Mouse (Mus musculus): ENCODE measurements at regions not wholly inside any gene's neighbourhood (a gene's known extent, or its start where the extent isn't known, plus 50 kb on each side); places are given as distances from the start of the nearest gene placed in this dataset.

DNA sequence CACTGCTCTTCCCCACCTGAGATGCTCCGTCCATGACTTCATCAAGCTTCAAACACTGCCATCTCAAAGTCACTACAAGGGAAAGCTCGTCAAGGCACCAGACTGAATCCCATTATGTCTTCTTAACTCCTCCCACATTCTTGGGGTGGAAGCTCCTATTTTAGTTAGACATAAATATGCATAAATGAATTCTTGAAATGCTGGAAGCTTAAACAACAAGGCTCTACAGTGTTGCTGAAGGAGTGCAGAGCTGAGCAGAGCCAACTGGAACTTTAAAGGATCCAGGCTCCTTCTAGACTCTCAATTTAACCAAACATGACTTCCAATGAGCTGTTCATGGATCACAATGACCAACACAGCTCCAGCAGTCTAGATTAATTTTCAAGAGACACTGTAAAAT lies 261.1 kb downstream of the Irs2 start:
- Histone ChIP-seq H3K4me1 (peaks cover 10% of the 10 kb centered on the region; the same call in 1 of the 2 replicates), H3K4me3 (no peak overlapping the region), H3K9ac (no peak overlapping the region), H3K27me3 (peaks cover 3% of the 10 kb centered on the region; the same call in 1 of the 2 replicates), H3K9me3 (0 out of 2 replicates have a peak, but pooled peaks cover 8% of the 10 kb centered on the region), H3K4me2 (replicated peaks) (no peak overlapping the region), H3K27ac (no peak overlapping the region), H3K36me3 (no peaks in the 10 kb centered on the region)
- 82% methylated on average over 2 of the region's 2 CpGs for WGBS
- no peak for ATAC-seq (ENCODE audit: low FRiP score, low read depth)

DNA sequence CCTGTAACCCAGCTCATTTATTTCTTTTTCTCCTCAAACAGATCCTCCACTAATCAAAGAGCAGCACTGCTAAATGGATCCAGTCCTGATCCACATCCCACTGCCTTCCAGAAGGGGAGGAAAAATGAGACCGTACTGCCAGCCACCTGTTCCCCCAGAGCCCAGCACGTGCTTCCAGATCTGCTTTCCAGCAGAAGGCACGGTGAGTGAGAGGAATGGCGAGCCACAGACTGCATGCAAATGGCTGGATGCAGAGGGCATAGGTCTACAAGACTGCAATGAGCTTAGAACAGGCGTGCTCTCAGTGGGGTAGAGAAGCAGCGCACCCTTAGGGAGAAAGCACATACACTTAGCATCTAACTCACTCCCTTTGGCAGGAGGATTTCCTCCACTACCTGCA lies 265.0 kb downstream of the Irs2 start:
- H3K9me3 ChIP-seq = 0 out of 2 replicates have a peak, but pooled peaks cover 7% of the 10 kb centered on the region

DNA sequence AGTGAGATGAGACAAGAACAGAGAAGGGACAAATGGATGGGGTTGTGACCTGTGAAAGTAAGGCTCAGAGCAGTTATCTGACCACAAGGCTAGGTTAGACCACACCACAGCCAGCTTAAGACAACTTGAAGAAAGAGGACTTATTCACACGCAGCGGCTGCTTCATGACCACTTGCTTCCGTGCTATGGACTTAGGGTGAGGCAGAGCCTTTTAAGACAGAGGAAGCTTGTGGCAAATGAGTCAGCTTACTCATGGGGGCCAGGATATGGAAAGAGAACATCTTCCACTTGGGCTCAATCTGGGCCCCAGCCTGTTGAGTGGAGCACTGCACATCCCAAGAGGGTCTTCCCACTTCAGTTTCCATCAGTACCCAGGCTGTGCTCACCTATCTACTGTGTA lies 267.4 kb downstream of the Irs2 start:
- 95% methylated on average over 3 of the region's 3 CpGs for WGBS

More for the DNA sequence above, 265.0 kb downstream of the Irs2 start:
- Histone ChIP-seq H3K4me2 (replicated peaks) (no peak overlapping the region), H3K36me3 (no peaks in the 10 kb centered on the region), H3K4me3 (no peak overlapping the region), H3K9ac (no peak overlapping the region), H3K27me3 (peaks cover 3% of the 10 kb centered on the region; the same call in 1 of the 2 replicates), H3K4me1 (peaks cover 13% of the 10 kb centered on the region; the same call in 1 of the 2 replicates), H3K27ac (no peak overlapping the region)
- ATAC-seq (ENCODE audit: low FRiP score, low read depth) = no peak
- 56% methylated on average over 6 of the region's 6 CpGs for WGBS

DNA sequence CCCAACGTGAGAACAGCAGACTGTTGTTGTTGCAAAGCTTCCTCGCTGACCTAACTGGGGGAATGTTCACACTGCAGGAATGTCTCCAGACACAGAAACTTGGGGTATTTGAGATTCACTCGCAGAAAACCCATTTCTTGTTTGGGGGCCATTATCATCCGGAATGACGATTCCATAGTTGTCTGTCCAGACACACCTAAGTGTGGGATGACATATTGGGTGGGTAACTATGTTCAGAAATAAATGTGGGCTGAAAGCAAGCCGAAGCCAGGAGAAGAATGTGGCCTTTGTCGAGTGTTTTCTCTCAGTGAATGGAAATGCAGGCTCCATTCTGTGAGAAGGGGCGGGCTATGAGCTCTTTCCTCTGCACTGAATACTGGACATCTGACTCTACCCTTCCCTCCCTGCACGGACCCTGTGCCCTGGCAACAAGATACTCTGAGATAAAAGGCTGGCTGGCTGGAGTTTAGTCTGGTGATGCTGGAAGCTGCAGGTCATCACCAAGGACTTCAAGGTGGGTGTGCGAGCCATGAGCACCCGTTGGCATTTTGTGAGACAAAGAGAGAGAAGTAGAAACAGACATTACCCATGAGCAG lies 269.7 kb downstream of the Irs2 start:
- Histone ChIP-seq H3K27ac (no peak overlapping the region), H3K9ac (no peak overlapping the region)
- WGBS = 71% methylated on average over 11 of the region's 11 CpGs

More for the DNA sequence above, 267.4 kb downstream of the Irs2 start:
- ATAC-seq (ENCODE audit: low FRiP score, low read depth) = no peak
- H3K27me3 ChIP-seq = peaks cover 3% of the 10 kb centered on the region; the same call in 1 of the 2 replicates
- peaks cover 13% of the 10 kb centered on the region; the same call in 1 of the 2 replicates for H3K4me1 ChIP-seq
- no peaks in the 10 kb centered on the region for H3K9me3 ChIP-seq
- no peak overlapping the region for H3K27ac ChIP-seq
- H3K4me3 ChIP-seq = no peak overlapping the region
- no peak overlapping the region for H3K9ac ChIP-seq
- H3K36me3 ChIP-seq = no peaks in the 10 kb centered on the region
- no peak overlapping the region for H3K4me2 ChIP-seq (replicated peaks)

DNA sequence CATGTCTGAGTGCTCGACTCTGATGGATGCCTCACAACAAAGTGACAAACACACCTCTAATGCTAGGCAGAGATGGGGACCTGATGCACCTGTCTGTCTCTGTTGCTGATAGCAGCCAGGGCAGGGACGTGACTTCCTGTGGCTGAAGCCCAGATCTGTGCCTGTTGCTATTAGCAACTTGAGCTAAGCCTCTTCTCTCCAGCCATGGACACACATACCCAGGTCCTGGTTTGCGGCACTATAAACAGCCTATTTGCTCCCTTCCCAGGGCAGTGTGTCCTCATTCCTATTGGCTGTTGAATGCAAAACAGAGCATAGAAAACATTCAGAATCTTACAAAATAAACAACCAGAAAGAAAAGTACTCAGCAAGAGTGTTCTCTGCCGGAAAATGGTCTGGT lies 273.5 kb downstream of the Irs2 start:
- Histone ChIP-seq H3K27me3 (no peaks in the 10 kb centered on the region), H3K9ac (no peak overlapping the region), H3K27ac (no peak overlapping the region), H3K4me1 (peaks cover 6% of the 10 kb centered on the region), H3K4me2 (replicated peaks) (no peak overlapping the region), H3K4me3 (no peak overlapping the region), H3K9me3 (no peaks in the 10 kb centered on the region), H3K36me3 (no peaks in the 10 kb centered on the region)
- no peak for ATAC-seq (ENCODE audit: low FRiP score, low read depth)
- 47% methylated on average over 4 of the region's 4 CpGs for WGBS

More for the DNA sequence above, 269.7 kb downstream of the Irs2 start:
- no peaks in the 10 kb centered on the region for H3K36me3 ChIP-seq
- no peaks in the 10 kb centered on the region for H3K9me3 ChIP-seq
- H3K4me1 ChIP-seq = peaks cover 11% of the 10 kb centered on the region
- peaks cover 3% of the 10 kb centered on the region; the same call in 1 of the 2 replicates for H3K27me3 ChIP-seq
- H3K4me3 ChIP-seq = no peak overlapping the region
- no peak for ATAC-seq (ENCODE audit: low FRiP score, low read depth)
- no peak overlapping the region for H3K4me2 ChIP-seq (replicated peaks)

DNA sequence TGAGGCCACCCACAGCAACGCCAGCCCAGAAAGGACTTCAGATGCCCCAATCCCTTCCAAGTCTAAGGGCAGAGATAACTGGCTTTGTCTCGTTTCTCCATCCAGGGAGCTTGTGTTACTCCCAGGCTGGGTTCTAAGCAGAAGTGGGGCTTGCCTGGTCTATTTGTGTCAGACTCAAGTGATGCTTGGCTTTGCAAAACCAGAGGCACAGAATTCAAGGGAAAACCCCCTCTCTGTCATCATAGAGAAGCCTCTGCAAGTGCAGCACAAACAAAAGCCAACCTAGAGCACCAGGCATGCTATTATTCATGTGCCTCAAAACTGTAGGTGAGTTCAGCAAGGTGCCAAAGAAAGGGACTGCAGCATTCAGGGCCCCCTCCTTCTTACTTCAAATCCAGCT lies 284.9 kb downstream of the Irs2 start:
- Histone ChIP-seq H3K4me1 (no peaks in the 10 kb centered on the region), H3K4me3 (no peak overlapping the region), H3K9me3 (no peaks in the 10 kb centered on the region), H3K9ac (no peak overlapping the region), H3K27ac (no peak overlapping the region), H3K27me3 (no peaks in the 10 kb centered on the region), H3K4me2 (replicated peaks) (no peak overlapping the region), H3K36me3 (no peaks in the 10 kb centered on the region)
- no peak for ATAC-seq (ENCODE audit: low FRiP score, low read depth)
- 75% methylated on average over 2 of the region's 2 CpGs for WGBS

DNA sequence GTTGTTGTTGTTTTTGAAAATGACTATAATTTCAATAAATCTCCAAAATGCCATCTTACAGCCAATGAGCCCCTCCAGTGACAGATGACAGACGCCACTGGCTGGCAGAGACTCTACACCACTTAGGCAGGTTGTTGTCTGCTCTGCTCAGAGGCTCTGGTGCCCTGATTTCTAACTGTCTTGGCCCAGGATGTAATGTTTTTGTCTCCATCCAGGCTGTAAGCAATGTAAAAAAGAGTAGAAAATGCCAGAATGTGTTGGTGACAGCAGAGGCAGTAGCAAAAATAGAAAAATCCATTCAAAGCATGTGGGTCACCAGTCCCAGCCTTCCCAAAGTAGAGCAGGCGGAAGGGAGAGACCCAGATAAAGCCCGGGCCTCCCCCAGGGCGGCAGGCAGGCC lies 285.5 kb downstream of the Irs2 start:
- 82% methylated on average over 4 of the region's 4 CpGs for WGBS
- Histone ChIP-seq H3K9me3 (no peaks in the 10 kb centered on the region), H3K4me2 (replicated peaks) (no peak overlapping the region), H3K9ac (no peak overlapping the region), H3K4me3 (no peak overlapping the region), H3K36me3 (no peaks in the 10 kb centered on the region), H3K27ac (no peak overlapping the region), H3K27me3 (no peaks in the 10 kb centered on the region), H3K4me1 (no peaks in the 10 kb centered on the region)
- no peak for ATAC-seq (ENCODE audit: low FRiP score, low read depth)

DNA sequence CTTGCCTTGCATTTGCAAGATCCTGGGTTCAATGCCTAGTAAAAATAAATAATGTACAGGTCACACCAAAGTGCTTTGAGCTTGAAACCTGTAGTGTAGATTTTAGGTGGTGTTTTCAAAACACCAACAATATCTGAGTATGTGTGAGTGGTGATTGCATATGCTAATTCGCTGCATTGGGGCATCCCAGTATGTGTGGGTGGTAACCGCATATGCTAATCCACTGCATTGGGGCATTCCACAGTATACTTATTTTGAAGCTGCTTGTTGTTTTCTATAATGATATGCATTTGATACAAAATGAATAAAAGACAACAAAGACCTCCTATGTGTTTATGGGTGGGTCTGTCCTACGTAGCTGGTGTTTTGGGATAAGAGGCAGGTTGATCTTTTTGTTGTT lies 285.9 kb downstream of the Irs2 start:
- Histone ChIP-seq H3K36me3 (no peaks in the 10 kb centered on the region), H3K4me2 (replicated peaks) (no peak overlapping the region), H3K9ac (no peak overlapping the region), H3K4me1 (peaks cover 2% of the 10 kb centered on the region; the same call in 1 of the 2 replicates), H3K4me3 (no peak overlapping the region), H3K9me3 (no peaks in the 10 kb centered on the region), H3K27ac (no peak overlapping the region), H3K27me3 (no peaks in the 10 kb centered on the region)
- no peak for ATAC-seq (ENCODE audit: low FRiP score, low read depth)
- WGBS = 93% methylated on average over 3 of the region's 3 CpGs

DNA sequence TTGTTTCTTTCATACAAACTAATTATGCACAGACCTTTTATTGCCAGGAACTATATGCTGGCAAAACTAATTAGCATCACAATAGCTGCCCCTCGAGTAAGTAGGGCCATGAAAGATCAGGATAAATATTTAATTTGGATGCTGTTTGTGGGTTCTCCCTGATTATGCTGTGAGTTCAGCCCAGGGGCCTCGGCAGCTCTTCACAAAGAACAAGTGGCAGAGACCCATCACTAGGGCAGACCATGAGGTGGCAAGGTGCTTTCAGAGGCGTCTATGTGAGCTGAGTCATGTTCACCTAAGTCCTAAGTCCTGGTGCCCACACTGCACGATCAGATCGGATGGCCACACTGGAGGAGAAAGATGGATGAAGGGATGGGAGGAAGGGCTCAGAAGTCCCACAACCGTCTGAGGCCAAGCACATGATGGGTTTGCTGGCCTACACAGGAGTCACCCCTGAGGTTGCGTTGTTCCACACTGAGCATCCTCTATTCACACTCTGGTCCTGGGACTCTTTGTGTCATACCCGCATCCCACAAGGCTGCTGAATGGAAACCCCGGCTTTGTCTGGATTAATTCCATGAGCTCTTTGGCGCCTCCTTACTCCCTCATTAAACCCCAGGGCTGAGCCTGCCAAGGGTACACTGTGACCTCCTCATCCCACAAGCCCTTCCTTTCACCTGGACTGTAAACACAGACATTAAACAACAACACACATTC lies 287.0 kb downstream of the Irs2 start:
- WGBS = 70% methylated on average over 10 of the region's 10 CpGs
- no peak for ATAC-seq (ENCODE audit: low FRiP score, low read depth)

DNA sequence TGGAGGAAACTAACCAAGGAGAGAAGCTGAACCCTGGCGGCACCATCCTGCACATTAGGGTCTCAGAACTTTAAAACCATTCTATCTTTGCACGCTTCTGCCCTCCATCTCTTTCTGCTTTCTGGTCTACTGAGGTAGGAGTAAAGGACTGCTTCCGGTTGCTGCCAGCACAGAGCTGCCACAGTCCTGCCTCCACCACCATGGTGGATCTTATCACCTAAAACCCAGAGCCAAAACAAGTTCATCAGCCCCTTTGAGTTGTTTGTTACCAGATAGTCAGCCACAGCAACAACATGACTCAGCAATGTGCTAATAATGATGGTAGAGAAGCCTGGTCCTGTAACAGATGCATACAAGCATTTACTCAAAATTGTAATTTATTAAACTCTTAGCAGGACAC lies 287.9 kb downstream of the Irs2 start:
- ATAC-seq (ENCODE audit: low FRiP score, low read depth) = no peak
- no peak overlapping the region for H3K9ac ChIP-seq

More for the DNA sequence above, 287.0 kb downstream of the Irs2 start:
- Histone ChIP-seq H3K4me2 (replicated peaks) (no peak overlapping the region), H3K4me1 (peaks cover 9% of the 10 kb centered on the region), H3K27ac (no peak overlapping the region), H3K36me3 (no peaks in the 10 kb centered on the region), H3K4me3 (no peak overlapping the region), H3K27me3 (no peaks in the 10 kb centered on the region), H3K9me3 (no peaks in the 10 kb centered on the region), H3K9ac (no peak overlapping the region)

DNA sequence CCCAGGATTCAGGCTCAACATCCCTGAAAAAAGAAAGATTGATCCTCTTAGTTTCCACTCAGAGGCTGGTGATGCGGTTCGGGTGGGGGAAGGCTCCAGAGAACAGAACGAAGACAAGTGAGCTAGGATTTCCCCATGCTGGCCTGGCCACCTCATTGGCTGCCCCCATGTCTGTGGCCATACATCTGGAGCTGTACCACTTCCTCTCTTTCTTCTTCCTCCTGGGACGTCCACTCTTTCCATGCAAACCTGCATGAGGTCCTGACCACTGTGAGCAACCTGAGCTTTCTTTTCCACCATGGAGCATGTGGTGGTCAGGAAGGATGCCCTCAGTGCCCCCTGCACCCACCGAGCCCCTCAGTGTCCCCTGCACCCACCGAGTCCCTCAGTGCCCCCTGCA lies 288.8 kb downstream of the Irs2 start:
- WGBS = 90% methylated on average over 6 of the region's 6 CpGs
- no peak overlapping the region for H3K9ac ChIP-seq
- no peaks in the 10 kb centered on the region for H3K36me3 ChIP-seq
- no peak overlapping the region for H3K4me3 ChIP-seq
- no peak overlapping the region for H3K4me2 ChIP-seq (replicated peaks)
- H3K9me3 ChIP-seq = no peaks in the 10 kb centered on the region
- H3K27me3 ChIP-seq = 0 out of 2 replicates have a peak, but pooled peaks cover under 1% of the 10 kb centered on the region
- no peak for ATAC-seq (ENCODE audit: low FRiP score, low read depth)
- H3K4me1 ChIP-seq = peaks cover 9% of the 10 kb centered on the region
- H3K27ac ChIP-seq = no peak overlapping the region

More for the DNA sequence above, 287.9 kb downstream of the Irs2 start:
- H3K4me1 ChIP-seq = peaks cover 9% of the 10 kb centered on the region
- H3K4me2 ChIP-seq (replicated peaks) = no peak overlapping the region
- H3K4me3 ChIP-seq = no peak overlapping the region
- no peaks in the 10 kb centered on the region for H3K9me3 ChIP-seq
- H3K27me3 ChIP-seq = no peaks in the 10 kb centered on the region
- no peaks in the 10 kb centered on the region for H3K36me3 ChIP-seq
- no peak overlapping the region for H3K27ac ChIP-seq
- WGBS = 91% methylated on average over 3 of the region's 3 CpGs

DNA sequence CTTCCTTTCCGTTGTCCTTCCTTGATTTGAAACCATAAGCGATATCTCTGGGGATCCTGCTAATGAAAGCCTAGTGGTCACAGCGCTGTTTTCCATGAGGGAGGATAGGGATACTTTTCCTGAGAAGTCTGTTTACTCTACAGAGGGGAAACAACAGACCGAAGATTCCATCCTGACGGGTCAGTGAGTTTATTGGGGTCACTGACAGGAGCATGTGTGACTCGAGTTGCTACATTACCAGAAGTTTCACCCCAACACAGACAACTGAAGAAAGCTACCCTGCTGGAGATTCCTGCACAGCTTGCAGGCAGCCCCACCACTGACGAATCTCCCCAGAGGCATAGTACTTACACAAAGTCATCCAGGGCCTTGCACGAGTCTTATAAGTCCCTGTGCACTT lies 291.0 kb downstream of the Irs2 start:
- Histone ChIP-seq H3K9me3 (no peaks in the 10 kb centered on the region), H3K36me3 (no peaks in the 10 kb centered on the region), H3K4me3 (no peak overlapping the region), H3K4me1 (peaks cover 9% of the 10 kb centered on the region), H3K4me2 (replicated peaks) (no peak overlapping the region), H3K27ac (no peak overlapping the region), H3K9ac (no peak overlapping the region), H3K27me3 (0 out of 2 replicates have a peak, but pooled peaks cover 3% of the 10 kb centered on the region)
- WGBS = 52% methylated on average over 8 of the region's 8 CpGs
- no peak for ATAC-seq (ENCODE audit: low FRiP score, low read depth)
